Mouse (Mus musculus) bone marrow, adult 2 months (tissue): Measurements from ENCODE around the gene She.

Experiments
- CTCF ChIP-seq: fragments of 200-500 bp; IDR thresholded peaks from 2 replicates; pipeline ENCODE4 v1.5.1; 2011; ENCODE audit warnings: low read length, control low read depth; ENCODE audit not compliant: control insufficient read depth, insufficient read depth
- POLR2A ChIP-seq: fragments of 200-500 bp; IDR thresholded peaks from 2 replicates; pipeline ENCODE4 v1.6.1; 2011; ENCODE audit warnings: low read depth, mild to moderate bottlenecking, control low read depth, low read length, borderline replicate concordance; ENCODE audit not compliant: control insufficient read depth

DNA sequence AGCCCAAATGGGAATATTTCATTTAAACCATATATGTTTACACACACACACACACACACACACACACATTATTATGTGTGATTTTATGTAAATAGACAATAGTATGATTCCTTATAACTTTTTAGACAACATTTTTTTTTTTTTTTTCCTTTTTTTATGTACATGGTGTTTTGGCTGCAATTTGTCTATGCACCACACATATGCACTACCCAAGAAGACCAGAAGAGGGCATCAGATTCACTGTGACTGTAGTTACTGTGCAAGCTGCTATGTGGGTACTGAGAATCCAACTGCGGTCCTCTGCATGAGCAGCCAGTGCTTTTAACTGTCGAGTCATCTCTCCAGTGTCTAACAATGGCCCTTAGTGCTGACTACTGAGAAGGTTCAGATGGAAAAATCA is 24.4 kb upstream of the She start:
- no peak for TF ChIP-seq POLR2A
- TF ChIP-seq CTCF = peak; percentile 19; the same call in 1 of the 2 replicates
